Mouse (Mus musculus): ENCODE measurements around the gene Hs3st2.
A peak's percentile ranks its signal among the peaks of the same experiment; 100 is the strongest.

Gene Hs3st2

DNA sequence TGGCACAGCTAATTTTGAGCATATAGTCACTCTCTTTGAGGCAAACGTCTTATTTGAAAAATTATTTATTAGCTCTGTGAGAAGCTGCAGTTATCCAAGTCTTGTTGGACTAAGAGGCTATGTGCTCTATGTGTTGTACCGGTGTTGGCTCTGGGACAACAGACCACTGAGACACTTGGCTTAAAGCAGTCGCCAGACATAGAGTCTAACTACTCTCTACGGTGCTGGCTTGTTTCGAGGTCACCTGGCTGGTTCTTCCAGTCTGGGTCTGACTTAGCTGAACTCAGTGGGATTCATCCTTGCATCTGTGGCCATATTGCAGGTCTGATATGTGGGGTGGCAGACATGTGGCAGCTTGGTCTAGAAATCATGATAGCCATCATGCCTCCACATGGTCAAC lies 72.8 kb downstream of the Hs3st2 start:
- DNase-seq = no peak

DNA sequence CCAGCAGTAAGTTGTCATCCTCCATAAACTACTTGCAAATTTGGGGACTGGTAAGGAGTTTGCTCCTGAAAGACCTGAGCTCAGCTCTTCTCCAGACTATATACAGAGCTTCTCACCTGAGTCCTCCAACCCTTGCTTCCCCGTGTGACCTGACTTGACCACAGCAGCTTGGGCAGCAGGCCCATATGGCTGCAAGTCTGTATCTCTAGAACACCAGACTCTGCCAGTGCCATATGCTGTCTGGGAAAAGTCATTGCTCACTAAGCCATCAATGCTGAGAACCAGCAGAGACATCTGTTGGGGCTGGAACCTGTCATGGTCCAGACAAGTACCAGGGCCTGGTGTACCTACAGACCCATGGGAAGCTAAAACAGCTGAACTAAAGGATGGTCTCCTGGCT lies 73.5 kb downstream of the Hs3st2 start:
- no peak for DNase-seq

DNA sequence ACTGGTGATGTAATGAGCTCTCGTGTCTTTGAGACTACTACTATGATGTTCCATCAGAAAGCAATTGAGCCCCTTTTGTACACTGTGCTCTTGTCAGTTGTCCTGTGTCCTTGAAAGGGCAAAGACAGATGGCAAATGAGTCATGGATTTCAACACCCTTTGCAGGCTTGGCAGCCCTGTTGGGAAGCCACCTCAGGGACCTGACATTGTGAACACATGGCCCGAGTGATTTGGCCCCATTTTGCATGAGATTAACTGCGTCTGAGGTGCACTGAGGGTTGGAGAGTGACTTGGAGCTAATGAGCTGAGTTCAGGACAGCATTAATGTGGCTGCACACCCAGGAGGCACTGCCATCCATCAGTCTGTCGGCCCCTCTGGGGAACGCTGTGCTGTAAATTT lies 74.7 kb downstream of the Hs3st2 start:
- DNase-seq = no peak

DNA sequence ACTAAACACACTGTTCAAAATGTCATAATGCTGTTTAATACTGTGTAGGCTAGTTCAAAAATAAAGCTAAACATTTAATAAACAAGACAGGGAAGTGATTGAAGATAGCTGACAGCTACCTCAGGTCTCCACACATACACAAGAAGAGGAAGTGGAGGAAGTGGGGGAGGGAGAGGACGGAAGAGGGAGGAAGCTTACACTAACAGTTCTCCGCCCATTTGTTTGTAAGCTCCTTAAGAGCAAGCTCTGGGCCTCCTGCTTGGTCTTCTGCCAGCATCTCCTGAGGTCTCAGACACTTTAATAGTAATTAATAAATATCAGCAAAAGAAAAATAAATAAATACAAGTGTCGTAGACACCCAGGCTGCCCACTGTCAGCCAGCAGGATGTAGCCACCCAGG lies 77.8 kb downstream of the Hs3st2 start:
- peak; percentile 29 for DNase-seq

DNA sequence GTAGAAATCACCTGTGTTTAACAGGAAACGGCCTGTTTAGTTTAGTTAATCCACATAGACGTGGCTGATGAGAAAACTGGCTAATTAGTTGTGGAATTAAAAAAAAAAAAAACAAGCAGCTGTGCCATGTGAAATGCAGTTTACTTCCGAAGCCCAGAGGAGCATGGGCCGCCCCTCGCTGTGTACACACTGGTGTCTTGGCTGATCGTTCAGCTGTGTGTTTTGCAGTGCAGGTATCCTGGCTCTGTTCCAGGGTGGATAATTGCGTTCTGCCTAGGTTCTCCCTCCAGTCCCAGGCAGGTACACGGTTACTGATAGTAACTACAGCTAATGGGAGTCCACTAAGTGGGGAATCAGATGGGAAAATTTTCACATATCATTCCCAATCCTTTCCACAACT lies 86.6 kb downstream of the Hs3st2 start:
- no peak for DNase-seq

DNA sequence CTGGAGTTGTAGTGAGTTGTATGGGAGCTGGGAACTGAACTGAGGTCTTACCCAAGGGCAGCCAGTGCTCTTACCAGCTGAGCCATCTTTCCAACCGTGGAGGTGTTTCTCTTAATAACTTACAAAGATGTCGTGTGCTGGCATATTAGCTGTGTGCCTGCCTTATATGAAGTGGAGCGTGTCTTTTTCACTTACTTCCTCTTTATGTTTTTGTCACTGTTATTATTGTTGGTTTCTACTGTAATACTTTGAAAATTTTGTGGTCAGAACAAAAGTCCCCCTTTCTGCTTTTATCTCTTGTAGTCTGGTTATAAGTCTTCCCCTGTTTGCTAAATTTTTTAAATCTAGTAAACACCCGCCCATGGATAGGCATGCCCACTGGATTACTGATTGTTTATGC lies 88.4 kb downstream of the Hs3st2 start:
- DNase-seq = no peak

DNA sequence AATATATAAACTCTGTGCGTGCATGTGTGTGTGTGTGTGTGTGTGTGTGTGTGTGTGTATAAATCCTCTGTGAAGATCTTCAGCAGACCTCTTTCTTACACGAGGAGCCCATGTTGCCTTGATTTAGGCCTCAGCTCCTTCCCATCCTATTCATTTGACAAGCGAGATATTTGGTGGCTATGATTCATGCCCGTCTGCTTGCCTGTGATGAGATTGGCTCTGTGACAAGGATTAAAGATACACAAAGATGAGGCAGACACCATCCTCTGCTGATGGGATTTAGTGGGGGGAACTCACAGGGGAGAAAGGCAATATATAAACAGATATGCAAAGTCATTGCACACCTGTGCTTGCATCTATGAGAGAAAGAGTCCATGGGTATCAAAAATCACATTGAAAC lies 92.9 kb downstream of the Hs3st2 start:
- DNase-seq = no peak

DNA sequence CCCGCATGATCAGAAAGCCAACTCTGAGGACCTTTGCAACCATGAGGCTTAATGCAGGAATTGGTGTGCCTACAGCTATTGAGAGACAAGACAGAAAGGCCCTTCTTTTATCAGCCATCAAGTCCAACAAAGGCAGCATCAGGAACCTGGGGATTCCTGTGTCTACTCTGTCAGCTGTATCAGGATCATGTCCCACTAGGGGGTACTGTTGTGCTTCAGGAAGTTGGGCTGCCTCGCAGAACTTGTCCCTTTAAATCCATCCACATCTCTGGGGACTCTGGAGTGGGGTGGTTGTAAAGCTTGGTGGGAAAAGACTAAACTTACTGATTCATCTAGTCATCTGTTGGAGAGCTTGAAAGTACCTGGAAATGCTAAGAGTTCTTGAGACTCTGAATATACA lies 93.6 kb downstream of the Hs3st2 start:
- peak; percentile 34 for DNase-seq

DNA sequence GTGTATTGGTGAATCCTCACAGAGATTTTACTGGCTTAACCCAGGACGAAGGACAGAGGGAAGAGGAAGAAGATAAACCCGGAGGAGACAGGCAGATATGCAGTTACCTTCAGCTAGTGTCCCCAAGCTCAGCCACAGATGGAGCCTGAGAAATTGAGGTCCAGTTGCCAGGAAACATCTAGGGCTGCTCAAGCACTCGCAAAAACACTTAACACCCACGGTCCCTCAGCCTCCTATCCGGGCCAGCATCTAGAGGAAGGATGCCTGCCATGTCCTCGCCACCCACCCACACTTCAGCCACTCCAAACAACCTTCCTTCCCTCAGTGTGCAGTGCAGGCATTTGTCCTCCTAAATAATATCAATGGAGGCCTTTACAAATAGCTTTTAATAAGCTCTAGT lies 95.6 kb downstream of the Hs3st2 start:
- no peak for DNase-seq

DNA sequence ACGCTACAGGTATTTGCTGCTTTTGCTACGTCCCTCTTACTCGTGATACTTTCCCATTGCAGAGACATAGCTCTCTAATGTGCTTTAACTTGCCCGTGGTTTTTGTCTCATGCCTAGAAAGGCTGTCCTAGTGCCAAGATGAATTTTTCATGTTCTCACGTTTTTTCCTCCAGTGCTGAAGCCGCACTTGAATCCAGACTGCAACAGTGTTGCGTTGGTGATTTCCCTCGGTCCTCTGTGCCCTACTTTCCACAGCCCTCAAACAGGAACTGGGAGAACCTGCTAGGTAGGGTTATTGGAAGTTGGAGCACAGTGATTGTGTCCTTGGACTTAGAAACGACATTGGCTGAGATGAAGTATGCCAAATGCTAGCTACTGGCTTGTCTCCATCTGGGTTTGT lies 97.7 kb downstream of the Hs3st2 start:
- peak; percentile 31 for DNase-seq

DNA sequence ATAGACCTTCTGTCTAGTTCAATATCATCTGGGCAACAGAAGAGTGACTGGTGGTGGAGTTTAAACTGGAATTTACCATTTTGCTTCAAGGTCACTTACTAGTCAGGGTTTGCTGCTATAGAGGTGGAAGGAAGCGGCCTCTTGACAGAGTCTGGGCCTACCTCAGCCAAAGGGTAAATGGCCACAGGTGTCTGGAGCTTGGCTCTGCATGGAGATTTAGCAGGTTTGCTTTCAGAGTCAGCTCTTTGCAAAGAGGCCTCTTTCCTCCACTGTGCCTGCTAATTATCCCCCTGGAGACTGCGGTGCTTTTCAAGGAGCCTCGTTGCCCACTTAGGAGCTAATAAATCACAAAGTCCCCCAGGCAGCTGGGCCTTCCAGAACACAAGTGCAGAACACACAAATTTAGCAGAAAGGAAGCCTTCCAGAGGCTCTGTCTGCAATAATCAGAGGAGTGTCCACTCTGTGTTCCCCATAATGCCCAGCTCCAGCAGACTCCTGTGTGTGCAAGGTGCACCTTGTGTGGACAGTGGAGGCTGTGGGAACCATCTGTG lies 99.9 kb downstream of the Hs3st2 start:
- DNase-seq = no peak

DNA sequence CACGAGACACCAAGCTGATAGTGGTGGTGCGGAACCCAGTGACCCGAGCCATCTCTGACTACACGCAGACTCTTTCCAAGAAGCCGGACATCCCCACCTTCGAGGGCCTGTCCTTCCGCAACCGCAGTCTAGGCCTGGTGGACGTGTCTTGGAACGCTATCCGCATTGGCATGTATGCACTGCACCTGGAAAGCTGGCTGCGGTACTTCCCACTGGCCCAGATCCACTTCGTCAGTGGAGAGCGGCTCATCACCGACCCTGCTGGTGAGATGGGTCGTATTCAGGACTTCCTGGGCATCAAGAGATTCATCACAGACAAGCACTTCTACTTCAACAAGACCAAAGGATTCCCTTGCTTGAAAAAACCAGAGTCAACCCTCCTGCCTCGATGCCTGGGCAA lies 108.9 kb downstream of the Hs3st2 start:
- DNase-seq = no peak

DNA sequence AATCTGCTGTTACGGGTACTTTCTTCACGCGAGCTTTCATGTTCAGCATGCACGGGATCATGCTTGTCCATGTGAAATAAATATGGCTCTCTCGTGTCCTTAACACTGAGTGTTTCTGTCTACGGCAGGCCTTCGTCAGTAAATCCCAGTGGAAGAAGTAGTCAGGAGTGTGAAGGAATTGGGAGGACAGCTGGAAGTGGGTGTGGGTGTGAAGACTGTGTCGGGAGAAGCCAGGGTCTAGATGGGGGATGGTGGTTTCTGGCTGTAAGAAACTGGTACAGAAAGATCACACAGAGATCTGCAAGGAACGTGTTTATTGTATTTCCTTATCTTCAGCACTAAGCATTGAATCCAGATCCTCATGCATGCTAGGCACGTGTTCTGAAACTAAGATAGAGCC lies 110.0 kb downstream of the Hs3st2 start:
- DNase-seq = no peak

DNA sequence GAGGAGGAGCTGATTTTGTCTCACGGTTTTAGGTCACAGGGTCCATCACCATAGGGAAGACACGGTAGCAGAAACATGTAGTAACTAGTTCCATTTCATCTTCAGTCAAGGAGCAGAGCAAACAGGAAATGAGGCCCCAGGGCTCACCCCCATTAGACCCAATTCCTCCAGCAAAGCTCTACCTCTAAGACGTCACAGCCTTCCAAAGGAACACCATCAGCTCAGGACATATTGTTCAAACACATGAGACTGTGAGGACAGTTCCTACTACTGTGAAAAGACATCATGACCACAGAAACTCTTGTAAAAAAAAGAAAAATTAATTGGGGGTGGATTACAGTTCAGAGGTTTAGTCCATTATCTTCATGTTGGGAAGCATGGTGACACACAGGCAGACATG lies 125.1 kb downstream of the Hs3st2 start:
- DNase-seq = no peak

DNA sequence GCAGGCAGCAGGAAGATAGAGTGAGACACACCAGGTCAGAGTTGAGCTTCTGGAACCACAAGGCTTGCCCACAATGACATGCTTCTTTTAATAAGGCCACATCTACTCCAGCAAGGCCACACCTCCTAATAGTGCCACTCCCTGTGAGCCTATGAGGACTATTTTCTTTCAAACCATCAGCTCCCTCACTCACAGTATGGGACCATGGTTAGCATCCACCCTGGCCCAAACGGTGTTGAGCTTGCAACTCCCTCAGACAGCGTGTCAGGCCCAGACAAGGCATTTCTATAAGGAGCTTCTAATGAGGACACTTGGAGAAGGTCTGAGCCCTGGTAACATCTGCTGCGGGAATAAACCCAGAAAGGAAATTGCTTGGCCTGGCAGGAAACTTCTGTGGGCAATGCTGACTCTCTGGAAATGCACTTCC lies 125.5 kb downstream of the Hs3st2 start:
- no peak for DNase-seq

DNA sequence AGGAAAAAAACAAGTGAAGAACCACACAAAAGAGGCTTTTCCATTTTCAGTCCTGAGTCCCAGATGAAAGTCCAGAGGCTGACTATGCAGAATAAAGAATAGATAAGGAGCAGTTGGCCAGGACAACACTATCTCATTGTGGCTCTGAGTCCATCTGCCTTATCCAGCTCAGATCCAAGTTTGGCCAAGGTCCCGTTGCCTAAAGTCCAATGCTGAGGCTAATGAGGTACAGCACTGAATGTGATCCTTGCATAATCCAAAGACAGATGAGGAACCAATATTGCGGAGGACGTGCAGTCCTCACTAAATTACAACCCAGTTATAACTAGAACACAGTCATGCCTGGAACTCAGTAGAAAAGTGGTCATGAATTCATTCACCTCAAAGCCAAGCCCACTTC lies 130.5 kb downstream of the Hs3st2 start:
- DNase-seq = no peak

DNA sequence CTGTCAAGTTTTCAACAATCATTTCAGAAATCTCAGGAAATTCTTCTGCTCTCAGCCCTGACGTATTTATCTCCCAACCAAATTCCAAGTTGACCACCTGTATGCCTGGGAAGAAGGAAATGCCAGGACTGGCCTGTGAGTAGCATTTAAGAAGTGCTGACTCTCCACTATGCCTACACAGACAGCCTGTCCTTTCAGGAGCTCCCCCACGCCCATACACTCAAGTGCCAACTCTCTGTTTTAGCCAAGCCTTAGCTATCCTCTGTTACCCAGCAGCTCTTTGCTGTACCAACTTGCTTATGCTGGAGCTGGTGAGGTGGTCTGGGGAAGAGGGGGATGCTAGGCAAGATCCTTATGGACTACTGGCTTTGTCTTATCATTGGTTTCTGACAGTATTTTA lies 137.4 kb downstream of the Hs3st2 start:
- DNase-seq = no peak

DNA sequence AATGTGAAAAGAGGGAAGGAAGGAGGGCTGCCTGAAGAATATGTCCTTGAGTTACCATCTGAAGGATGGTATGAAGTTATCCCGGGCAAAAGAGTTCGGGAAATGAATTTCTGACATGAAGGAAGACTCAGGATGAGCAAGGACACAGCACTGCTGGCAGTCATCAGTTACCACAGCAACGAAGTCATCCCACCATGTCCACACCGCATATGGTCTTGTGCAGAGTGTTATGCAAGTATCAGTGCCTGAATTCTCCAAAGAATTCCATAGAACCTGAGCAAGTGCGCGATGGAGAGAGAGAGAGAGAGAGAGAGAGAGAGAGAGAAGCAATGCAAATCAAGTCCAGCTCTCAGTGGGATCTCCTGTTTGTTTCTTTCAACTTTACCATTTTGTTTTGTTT lies 142.0 kb downstream of the Hs3st2 start:
- no peak for DNase-seq

DNA sequence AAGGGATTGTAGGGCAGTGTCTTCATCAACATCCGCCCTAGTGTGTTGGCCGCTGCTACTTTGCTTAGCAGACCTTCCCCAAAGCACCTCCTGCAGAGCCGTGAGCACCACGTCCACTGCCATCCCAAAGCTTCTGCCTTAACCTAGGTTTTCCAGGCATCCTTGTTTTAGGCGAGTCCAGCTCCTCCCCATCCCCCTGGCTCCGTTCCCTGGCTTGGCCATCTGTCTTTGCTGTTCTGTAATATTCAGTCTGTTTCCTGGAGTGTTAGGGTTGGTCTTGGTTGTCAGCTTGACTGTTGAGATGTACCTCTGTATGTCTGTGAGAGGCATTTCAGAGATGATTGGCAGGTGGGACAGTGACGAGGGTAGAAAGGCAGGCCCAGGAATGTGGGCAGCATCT lies 142.7 kb downstream of the Hs3st2 start:
- no peak for DNase-seq

DNA sequence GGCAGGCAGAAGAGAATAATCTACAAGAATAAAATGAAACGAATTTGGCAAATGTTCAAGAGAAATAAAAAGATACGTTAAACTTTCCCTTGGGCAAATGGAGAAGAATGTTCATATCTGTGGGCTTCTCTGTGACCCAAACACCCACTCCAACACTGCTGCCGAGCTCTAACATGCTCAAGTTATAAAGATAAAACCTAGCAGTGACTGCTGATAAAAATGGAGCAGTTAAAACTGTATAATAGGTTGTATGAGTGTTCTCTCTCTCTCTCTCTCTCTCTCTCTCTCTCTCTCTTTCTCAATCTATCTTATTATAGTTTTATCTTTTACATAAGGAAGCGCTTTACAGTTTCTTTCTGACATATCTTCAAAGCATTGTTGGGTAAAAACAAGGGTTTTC lies 144.3 kb downstream of the Hs3st2 start:
- DNase-seq = no peak

DNA sequence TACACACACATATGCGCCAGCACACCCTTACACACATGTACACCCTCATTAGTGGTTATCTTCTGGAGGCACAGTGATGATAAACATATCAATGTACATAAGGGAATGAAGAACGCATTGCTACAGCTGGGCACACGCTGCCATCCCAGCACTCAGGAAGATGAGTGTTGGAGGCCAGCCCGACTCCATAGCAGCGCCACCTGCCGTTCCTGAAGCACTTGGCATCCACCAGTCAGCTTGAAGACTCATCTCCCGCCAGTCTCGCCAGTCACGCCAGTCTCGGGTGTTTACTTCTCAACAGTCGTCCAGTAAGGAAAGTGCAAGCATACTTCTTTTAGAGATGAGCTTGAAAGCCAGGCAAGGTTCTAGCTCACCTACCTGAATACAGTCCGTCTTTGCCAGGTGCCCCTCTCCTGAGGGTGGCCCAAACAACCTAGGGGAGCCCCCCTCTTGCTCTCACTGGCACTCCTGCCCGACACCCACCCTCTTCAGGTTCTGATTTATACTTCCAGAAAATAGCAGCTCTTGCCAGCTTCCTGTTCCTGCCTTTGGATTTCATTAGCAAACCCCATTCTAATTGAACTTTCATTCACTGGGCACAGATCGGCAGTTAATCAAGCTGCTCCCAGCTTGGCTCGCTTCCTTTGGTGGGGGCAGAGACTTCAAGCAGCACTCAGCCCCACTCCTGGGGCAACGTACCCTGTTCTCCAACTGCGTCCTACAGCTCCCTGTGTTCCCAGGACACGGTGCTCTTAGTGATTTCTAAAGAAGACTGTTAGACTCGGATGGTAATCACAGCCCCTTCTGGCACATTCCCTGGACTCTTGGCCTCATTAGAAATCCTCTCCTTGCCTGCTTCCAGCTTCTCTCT lies 148.0 kb downstream of the Hs3st2 start:
- DNase-seq = peak; percentile 30

DNA sequence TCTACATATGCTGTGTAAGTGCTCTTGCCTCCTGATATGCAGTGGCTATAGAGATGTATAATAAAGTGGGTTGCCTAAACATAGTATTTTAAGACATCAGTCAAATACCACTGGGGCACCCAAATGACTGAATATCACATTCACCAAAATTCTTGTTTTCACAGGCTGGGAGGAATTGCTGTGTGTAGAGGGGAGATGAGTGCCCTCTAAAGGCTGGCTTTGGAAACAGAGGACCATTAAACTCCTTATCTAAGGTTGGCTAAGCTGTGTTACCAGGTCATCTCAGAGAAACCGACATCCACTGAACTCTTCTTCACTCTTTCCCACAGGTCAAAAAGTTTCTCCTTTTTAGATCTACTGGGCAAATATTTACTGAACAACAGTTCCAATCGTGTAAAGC lies 150.8 kb downstream of the Hs3st2 start:
- DNase-seq = peak; percentile 2

DNA sequence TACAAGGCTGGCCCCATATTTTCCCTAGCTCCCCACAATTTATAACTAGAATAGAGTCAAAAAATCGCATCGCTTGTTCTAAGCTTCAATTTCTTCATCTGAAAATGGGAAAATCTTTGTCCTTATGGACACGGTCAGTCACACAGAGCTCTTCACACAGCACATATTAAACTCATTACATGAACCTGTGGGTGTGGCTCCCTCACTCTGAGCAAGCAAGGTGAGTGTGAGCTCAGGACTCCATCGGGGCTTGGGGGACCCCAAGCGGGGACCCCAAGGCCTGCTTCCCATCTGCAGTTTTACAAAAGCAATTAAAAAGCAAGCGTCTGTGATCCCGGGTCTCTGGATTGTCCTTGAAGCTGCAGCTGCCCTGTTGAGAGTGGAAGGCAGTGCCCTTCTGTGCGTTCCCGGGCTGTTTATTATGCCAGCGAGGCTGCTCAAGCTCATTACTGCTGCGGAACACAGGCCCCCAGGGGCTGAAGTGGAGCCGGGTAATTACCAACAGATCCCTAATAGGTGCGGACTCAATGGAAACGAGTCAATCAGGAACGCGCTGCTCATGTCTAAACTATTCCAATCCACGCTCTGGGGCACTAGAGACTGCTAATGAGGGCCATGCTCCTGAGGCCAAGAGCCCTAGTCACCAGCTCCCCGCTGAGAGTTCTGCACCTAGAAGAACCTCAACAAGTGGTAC lies 157.8 kb downstream of the Hs3st2 start:
- peak; percentile 48 for DNase-seq
